Mouse (Mus musculus) embryo, embryonic 9.5 days (tissue): Measurements from ENCODE around the gene Tbx15.

ENCODE experiments used
- DNase-seq: peaks from one replicate; pipeline ENCODE4 v3.0.0-alpha.2; 2017; ENCODE audit errors: extremely low spot score

Tbx15 gene

DNA sequence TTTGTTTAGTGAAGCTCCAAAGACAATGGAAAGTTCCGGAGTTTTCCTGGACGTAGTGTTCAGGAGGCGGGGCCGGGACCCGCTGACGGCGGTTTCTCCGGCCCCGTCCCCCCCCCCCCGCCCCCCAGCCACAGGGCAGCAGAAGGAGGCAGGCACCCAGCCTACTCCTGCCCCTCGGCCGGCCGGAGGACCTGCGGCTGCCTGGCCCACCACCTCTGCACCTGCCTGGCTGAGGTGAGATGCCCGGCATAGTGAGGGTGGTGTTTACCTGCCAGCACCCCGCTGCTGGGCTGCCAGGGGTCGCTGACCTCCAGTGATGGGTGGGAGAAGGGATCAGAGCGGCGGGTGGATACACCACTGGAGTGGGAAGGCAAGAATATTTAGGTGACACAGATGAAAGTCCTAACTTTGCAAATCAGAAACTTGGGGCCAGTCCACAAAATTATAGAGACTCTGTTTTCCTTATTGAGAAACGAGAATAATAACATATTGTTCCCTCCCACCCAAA, at the start of gene Tbx15:
Gene Tbx15 (plus strand): TSS at position 169 of the 508 bp plus-strand sequence.
- no peak for DNase-seq

DNA sequence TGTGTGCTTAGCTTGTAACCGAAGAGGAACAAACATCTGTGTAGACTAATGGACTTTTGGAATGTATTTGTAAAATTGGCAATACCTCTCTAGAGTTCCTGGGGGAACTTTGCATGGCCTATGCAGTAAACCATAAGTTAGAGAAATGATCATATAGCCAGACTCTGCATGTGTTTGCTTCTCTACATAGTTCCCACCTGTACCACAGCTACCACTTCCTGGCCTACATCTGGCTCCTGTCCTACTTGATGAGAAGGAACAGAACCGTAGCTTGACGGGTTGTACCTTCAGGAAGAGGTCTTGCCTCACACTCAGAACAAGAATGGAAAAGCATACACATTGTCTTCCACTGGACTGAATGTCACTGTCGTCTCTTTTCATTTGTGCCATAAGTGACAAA, 46.6 kb upstream of the Tbx15 start:
- no peak for DNase-seq

DNA sequence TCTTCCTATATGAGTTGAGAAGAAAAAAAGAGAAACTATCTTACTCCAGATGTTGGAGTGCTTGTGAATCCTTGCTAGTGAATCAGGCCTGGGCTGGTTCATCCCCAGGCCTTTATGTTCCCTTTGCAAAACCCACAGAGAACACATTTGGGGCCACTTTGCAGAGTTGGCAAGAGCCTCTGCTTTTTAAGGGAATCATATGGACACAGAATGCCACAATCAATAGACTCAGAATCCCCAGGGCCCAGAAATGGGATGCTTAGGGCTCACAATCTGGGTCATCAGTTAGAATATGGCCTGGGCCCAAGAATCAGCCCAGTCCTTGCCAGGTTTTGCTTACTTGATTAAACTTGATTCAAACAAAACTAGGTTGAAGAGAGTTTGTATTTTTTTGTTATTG, 36.9 kb upstream of the Tbx15 start:
- DNase-seq, result no peak

DNA sequence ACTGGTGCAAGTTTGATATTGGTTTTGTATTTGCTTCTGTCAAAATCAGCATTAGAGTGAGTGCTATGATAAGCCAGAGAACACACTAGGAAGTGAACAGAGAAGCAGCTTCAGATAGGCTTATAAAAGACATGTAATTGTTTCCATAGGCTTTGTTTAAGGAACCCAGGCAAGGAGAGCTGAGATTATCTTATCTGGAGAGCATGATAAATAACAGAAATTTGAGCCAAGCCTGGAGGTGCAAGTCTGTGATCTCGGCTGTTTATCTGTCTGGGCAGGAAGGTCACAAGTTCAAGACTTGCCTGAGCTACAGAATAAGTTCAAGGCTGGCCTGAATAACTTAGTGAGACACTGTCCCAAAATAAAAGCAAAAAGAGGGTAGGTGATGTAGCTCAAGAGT, 31.8 kb upstream of the Tbx15 start:
- no peak for DNase-seq

DNA sequence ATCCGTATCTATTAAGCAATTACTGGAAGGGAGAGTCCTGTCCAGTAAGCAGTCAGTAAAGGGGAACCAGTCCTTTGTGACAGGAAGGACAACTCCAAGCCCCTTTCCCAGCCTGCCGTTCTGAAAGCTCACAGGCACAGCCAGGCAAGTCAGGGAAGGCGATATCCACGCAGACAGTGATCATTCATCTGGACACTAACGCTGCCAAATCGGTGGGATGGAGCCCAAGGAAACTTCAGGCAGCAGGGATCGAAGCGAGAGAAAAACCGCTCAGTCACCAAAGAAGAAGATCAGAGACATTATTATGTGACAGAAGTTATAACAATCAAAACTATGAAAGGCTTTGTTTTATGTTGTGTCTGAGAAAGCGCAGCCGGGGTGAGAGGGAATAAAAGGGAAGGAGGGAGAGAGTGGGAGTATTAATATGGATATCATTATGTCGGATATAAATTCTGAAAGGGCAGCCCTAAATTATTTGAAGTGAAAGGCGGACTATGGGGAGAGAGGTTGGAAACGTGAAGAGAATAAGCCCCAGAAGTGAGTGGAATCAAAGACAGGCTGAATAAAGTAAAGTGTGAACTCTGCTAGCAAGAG, 29.0 kb upstream of the Tbx15 start:
- peak; percentile 18 for DNase-seq

DNA sequence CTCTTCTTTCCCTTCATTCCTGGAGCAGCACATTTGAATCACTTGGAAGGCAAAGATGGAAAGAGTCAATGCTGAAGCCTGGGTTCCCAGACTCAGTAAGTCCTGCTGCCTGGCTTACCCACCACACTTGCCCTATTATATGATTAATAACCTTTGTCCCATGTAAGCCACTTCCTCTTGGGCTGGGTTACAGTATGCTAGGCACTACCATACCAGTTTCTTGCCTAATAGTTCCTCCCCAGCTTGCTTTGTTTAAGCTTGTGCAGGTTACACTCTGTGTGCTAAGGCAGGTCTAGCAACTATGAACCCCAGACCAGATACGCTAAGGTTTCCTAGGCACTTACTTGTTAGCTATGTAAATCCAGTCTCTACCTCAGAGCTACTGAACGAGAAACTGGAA, 12.4 kb upstream of the Tbx15 start:
- no peak for DNase-seq

DNA sequence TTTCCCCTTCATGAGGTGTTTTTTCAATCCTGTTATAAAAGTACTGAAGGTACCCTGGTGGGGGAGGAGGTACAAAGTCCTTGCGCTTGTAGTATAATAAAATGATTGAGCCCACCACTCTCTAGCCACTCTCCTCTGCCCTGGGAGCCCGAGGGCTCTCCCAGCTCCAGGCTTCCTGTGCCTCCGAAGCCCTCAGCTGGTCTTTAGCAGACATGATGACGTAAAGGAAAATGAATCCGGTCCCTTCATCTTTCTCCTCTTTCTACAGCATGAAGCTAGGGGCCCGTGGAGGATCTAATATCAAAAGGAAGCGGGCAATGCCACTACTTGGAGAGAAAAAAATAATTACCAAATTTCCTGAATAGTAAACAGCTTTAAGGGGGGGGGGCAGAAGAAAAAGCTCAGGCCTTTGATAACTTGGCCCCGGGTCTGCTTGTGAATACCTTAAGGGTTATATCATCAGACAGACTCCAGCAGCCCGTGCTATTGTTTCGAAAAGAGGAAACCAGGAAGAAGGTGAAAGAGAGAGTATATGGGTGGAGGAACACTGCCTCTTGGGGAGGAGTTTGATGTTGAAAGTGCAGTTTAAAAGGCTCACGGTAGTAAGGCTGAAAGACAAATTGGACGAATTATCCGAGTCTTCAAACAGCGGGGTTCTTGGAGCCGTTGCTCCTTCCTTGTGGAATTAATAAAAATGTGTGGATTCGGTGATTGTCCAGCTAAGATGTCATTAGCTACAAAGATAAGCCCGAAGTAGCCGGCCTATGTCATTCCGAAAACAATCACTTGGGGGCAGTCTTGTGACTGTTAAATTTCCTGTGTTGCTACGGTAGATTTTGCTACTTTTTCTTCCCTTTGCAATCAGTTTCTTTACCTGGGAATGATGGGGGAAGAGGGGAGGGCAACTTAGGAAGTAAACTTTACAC, 6.5 kb upstream of the Tbx15 start:
- peak; percentile 72 for DNase-seq

DNA sequence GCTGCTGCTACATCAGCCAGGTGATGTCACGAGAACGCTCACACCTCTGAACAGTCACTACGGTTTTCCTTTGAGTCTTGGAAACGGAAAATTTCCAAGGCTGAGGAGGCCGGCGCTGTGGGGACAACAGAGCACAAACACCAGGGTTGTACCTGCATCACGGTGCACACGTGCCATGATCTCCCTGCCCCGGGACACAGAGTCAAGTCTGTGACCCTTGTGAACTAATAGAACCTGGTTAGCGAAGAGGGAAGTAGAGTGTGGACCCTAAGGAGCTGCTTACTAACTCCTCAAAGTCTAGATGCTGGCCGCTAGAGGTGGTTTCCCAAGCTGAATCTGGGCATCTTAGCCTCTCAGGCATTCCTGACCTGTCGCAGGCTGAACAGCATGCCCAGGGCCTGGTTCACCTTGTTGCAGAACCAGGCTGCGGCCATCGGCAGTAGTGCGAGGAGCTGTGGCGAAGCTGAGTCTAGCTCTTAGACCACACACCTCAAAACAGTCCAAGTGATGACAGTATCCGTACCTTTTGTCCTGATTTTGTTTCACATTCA, 5.8 kb upstream of the Tbx15 start:
- DNase-seq, result no peak

DNA sequence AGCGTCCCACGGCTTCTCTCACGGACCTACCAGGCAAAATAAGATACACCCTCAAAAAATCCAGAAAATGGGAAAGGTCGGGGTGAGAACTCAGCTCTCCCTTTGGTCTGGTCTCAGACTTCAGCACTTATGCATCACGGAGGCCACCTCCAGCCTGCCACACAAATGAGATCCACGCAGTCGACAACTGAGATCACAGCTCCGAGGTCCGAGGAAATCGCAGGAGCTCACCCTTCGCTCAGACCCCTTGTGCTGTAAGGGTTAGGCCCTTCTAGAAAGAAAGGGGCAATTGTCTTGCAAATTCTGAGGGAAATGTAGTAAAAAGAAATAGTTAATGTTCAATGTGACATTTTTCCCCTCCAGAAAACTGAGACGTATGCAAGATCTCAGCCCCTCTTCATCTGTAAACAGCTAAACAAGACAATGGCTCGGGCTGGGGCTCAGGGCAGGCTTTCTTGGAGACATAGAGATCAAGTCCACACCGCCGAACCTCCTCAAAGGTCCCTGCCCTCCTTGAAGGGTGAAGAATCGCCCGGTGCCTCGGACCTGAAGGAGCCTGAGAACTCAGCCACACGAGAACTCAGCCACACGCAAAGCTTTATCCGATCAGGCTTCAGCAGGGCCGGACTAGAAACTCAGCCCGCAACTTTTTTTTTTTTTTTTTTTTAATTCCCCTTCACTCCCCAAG, 4.9 kb upstream of the Tbx15 start:
- no peak for DNase-seq

DNA sequence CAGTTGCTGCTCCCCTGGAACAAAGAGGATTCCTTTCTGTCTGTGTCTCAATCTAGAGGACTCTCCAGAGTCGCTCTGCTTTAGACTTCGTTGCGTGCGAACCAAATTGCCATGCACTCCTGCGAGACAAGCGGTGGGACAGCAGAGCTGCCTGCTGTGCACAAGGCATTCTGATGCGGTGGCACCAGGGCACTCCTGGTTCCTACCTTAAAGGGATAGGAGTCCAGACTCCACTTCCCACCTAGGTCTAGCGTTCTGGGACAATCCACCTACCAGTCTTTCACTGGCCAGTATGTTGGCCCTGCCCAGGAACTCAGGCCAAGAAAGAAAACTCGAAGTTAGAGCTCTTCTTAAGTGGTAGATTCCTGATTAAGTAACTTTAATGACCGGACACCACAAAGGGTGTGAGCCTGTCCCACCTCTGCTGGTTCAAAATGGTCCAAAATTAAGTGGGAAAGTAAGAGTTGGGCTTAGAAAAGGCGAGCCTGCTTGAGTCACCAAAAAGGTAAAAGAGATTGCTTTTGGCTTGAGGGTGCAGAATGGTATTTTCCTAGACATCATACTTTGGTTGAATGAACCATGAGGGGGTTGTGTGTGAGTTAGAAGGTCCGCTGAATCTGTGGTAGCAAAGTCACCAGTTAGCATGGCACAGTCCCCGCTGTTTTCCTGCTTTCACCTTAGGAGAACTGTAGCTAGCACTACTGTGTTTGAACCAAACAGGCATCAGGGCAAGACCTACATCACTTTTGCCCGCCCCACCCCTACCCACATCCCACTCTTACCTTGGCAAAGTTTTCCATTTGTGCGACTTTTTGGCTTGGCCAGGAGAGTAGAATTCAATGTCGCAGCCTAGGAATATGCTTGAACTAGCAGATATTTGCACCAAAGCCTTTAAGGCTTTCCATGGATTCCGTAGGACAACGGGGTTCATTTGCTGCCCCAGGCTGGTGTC, 4.1 kb upstream of the Tbx15 start:
- peak; percentile 48 for DNase-seq

DNA sequence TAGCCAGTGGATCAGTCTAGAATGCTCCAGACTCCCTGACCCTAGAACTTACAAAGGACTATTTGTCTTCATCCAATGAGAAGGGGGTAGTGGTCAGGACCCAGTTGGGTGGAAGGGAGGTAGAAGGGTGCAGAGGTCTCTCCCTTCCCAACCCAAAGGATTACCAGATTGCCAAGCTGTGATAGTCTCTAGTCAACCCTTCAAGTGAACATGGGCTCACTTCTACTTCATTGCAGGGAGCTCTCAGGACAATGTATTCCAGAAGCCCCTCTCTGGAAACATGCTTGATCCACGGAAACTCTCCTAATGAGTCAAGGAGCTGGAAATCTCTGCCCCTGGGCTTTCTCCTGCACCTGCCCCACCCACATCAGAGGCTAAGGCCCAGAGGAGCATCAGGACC, 1.5 kb upstream of the Tbx15 start:
- peak; percentile 9 for DNase-seq

DNA sequence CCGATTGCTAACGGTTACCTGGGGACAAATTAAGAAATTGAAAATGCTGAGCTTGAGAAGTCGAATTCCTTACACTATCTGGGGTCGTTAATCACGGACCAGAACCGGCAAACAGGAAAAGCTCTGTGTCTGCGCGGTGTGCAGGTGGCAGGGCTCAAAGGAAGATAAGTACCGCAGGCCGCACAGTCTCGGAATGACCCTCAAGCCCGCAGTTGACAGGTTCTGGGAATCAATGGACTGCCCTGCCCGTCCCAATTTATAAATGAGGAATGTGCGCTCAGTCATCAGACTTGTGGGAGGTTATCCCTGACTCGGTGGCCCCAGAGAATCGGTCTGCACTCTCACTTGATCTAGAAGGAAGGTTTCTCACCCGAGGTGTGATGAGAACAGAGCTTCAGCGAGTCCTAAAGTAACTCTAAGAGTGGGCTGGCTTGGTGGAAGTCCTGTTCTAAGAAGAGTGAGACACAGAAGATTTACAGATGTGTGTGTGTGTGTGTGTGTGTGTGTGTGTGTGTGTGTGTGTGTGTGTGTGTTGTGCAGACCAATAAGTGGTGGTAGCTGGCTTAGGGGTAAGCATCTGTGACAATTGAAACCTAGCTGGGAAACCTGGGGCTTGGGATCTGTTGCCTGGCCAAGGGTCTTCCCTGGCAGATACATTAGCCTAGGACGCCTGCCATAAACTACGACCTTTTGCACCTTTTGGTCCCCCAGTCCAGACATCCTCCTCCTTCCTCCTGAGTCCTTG, 708 bp upstream of the Tbx15 start:
- DNase-seq, result peak; percentile 20

DNA sequence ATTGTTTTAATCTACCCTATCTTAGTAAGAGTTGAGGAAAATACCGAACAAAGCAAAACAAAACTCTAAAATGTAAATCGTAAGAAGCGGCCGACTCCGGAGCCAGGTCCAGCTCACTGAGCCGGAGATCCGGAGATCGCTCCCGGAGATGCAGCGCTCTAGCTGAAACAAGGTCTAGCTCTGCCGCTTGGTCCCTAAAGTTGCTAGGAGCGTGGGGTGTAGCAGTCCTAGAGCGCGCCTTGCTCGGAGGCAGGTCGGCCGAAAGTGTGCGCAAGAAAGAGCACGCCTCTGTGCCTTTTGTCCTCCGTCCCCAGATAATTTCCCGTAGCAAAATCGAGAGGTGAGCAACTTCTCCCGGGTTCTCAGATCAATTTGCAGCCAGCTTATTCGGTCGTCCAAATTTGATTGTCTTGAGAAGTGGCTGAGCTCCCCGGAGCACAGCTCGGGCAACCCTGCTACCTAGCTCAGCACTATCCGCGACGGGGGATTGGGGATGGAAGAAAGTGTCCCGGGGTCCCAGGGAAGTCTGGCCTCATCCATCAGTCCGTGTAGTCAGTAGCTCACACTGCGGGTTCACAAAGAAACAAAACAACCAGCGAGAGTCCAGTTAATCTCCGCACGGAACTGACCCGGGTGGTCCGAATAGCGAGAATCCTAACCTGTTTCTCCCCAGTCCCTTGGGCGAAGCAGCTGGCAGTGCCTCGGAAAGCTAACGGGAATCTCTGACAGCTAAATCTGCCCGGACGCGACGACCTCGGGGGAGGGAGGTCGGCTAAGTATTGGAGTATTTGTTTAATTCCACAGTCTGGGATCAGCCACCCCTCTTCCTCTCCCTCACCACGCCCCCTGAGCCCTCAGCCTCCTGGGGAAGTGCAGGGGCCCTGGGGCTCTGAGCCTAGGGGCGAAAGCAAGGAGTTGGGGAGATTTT, 894 bp downstream of the Tbx15 start:
- DNase-seq, result peak; percentile 73

DNA sequence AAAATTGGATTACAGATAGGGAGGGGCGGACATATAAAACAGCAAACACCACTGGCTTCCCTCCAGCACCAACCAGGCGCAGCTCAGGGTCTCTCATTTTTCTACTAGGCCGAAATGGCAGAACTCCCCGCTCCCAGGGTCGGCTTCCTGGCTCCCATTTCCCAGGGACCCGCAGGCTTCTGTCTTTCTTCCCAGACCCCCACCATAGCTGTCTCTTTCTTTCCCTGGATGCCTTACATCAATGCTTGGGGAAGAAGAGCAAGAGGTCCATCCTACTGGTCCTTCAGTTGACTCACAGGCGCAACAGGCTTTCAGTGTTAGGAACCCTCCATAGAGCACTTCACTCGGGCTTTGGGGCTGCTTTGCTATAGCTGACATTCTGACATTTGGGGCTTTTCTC, 2.3 kb downstream of the Tbx15 start:
- DNase-seq, result peak; percentile 29

DNA sequence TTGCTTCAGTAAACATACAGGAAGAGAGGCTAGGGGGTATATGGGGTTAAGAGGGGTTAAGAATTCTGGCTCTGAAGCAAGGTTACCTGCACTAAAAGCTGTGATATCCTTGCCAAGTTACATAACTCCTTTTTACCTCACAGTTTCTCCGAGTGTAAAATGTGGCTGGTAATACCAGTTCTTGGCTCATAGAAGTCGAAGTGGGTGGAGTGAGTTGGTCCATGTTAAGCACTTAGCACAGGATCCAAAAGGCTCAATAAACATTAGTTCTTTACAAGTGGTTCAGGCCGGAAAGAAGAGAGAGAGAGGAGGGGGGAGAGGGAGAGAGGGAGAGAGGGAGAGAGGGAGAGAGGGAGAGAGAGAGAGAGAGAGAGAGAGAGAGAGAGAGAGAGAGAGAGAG, 5.2 kb downstream of the Tbx15 start:
- no peak for DNase-seq

DNA sequence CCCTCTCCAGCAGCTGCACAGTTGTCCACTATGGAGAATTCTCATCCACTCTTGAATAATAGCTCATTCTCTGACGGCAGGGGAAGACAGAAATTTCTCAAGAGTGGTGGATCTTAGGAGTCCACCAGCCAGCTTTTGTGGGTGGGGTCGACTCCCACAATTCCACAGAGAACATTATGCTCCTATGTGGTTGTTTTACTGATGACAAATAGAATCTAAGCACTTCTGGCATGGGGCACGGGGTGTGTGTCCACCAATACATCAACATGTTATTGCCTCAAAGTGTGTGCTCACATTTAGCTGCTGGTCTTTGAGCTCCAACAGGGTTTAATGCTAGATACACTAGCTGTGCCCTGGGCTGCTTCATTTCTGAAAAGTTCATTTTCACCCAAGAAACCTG, 6.4 kb downstream of the Tbx15 start:
- DNase-seq, result no peak

DNA sequence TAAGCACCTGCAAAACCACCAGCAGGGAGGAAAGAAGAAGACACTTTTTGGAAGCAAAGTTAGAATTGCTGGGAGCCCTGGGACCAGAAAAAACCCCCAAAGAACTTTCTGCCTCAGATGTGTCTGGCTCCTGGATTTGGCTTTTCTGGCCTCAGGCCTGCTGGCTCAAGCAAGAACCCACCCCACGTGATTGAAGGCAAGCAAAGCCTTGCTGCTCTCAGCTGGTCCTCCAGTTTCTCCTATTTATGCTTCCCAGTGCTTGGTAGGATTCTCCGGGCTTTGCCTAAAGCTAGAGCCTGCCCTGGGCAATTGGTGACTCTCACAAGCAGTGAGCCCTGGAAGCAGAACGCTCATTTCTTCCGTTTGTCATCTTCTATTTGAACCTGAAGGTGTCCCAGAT, 7.4 kb downstream of the Tbx15 start:
- peak; percentile 28 for DNase-seq

DNA sequence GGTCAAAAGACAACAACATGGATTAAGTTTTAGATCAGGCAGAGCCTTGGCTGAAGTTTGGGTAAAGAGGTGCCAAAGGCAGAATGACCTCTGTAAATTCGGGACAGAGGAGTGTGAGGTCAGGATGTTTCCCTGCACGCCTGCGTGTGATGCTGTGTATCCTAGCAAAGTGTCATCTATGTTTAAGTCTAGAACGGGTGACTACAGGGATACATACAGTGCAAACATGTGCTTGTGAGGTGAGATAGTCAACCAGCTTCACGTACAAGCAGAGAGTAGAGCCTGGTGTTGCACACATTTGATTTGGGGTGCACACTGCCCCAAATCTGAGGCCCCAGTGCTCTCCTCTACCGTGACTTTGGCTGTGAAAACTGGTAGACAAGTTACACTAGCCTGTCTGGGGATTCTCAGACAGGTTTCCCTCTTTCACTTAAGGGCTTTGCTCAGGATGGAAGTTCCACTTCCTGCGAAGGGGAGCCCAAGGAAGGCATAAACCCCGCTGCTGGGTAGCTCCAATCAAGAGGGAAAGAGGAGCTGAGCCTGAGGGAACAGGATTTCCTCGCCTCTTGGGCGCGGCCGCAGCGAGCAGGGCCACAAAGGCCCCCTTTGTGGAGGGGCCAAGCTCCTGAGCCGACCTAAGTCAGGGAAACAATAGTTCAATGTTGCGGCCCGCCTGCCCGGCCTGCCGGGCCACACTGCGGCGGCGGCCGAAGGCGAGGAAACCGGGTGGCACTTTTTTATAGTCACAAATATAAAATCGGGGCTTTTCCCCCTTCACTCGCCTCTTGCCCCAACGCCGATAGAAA, 8.0 kb downstream of the Tbx15 start:
- DNase-seq, result peak; percentile 58
